Mouse (Mus musculus): ENCODE data around the gene Tppp3.

The Tppp3 gene

DNA sequence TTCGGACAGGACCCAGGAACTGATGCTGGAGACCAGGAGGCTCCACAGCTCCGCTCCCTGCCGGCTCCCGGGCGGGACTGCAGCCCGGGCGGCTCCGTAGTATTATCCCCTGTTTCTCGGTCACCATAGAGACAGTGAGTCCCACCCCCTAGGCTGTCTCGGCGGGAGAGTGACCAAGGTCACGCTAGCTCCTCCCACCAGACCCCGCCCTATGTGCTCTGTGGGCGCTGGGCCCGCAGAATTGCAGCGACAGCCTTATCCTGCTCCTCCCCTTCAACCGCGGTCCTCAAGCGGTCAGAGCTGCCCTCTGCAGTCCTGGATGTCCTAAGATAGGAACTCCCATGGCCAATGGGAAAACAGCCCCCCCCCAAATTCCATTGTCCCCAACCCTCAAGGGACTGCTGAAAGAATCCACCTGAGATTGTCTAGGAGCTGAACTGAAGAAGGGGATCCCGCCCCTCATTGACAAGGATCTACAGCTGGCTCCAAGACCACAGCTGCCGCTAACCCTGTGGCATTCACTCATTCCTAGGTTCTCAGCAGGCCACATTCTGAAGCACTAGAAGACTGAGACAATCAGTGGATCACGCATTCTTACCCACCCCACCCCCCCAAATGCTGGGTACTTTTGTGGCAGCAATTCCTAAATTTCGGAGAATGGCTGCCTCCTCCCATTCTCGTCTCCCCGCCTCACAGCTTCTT is at the start of gene Tppp3:
Tppp3 (minus strand) TSS at position 213 of the 702 bp plus-strand sequence.
- DNase-seq (ENCODE audit: extremely low read depth, insufficient read length, low spot score), result no peak

DNA sequence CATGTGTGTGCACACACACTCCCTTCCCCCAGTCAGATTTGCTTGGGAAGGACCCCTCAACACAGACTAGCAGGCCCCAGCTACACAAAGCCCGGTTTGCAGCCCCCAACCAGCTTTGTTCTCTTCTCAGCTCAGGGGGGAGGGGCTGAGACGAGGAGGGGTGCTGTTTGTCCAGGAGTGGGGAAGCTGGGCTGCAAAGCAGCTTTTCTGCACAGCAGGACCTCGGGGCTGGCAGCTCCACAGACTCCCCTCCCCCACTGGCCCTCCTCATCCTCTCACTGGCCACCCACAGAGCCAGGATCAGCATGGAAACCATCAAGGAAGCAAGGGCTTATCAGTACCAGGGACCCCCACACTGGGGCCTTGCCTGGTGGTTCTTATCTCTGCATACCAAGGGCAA is 49.7 kb upstream of the Tppp3 start:
- no peak for DNase-seq (ENCODE audit: extremely low read depth, insufficient read length, low spot score)

DNA sequence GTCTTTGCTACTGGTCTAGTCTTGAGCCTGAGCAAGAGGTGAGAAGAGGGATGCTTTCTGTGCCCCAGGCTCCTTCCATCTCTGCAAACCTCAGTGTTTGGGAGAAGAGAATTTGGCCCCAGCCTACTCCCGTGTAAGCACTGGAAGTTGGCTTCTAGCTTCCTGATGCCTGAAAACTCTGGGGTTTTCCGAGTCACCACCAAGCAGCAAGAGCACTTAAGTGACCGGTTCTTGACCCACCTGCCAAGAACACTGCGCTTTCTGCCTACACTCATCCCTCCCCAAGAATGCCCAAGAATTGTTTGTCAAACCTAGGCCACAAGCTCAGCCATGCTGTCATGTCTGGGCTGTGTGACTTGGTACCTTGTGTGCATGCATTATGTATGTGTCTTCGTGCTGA is 49.2 kb upstream of the Tppp3 start:
- DNase-seq (ENCODE audit: extremely low read depth, insufficient read length, low spot score), result no peak

DNA sequence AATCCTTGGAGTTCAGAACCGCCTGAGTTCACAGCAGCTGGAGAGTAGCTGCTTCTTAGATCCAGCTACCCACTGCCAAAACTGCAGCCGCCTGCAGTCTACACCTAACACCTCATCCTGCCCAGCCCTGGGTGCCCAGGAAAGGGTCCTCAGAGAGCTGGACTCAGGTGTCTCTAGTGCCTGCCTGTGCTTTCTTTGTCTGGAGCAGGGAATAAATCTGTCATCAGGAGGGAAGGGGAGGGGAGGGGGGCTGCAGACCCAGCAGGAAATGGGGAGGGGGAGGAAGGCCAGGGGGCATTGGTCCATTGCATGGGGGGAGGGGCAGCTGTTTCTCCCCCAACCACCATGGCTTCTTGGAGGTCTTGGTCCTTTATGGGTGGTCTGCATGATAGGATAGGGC is 48.3 kb upstream of the Tppp3 start:
- DNase-seq (ENCODE audit: extremely low read depth, insufficient read length, low spot score), result no peak

DNA sequence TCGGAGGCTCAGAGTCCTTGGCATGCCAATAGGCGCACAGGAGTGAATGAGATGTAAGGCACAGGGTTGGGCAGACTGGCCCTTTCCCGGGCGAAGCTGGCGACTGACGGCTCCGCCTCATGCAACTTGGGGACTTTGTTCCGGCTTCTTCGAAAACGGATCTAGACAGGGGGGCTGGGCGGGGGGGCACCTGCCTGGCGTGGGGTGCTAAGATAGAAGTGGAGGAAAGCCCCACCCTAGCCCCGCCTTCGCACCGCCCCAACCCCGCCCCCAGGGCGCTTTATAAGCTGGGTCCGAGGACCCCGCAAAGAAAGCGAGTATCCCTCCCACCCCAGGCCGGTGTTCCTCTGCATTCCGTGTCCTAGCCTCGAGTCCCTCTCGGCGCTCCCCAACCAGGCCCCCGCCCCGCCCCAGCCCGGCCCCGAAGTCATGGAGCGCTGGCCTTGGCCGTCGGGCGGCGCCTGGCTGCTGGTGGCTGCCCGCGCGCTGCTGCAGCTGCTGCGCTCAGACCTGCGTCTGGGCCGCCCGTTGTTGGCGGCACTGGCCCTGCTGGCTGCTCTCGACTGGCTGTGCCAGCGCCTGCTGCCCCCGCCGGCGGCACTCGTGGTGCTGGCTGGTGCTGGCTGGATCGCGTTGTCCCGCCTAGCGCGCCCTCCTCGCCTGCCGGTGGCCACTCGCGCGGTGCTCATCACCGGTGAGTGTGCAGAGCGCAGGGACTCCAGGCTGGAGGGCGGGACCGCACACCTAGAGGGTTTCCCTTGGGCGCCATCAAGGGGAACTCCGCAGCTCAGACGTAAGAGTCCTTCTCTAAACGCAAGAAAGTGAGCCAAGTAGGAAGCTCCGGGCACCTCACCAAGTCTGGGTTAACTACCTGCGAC is 47.3 kb upstream of the Tppp3 start, which contains the start of gene Hsd11b2:
Hsd11b2 (plus strand) TSS at position 320 of the 878 bp plus-strand sequence.
- no peak for DNase-seq (ENCODE audit: extremely low read depth, insufficient read length, low spot score)

DNA sequence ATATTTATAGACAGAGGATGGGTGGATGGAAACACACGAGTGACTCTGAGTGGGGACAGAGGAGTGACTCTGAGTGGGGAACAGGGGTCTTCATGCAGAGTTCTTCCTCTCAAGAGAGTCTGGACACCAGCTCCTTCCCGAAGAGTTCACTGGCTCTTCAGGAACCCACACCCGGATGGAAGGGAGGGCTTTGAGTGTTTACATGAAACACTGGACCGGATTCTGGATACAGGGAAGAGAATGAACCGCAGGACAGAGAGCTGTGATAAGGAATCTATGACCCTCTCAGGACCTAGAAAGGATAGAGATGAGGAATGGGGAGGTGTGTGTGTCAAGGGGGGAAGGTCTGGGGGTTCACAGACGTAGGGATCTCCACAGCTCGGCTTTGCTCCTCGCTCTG is 46.0 kb upstream of the Tppp3 start:
- no peak for DNase-seq (ENCODE audit: extremely low read depth, insufficient read length, low spot score)

DNA sequence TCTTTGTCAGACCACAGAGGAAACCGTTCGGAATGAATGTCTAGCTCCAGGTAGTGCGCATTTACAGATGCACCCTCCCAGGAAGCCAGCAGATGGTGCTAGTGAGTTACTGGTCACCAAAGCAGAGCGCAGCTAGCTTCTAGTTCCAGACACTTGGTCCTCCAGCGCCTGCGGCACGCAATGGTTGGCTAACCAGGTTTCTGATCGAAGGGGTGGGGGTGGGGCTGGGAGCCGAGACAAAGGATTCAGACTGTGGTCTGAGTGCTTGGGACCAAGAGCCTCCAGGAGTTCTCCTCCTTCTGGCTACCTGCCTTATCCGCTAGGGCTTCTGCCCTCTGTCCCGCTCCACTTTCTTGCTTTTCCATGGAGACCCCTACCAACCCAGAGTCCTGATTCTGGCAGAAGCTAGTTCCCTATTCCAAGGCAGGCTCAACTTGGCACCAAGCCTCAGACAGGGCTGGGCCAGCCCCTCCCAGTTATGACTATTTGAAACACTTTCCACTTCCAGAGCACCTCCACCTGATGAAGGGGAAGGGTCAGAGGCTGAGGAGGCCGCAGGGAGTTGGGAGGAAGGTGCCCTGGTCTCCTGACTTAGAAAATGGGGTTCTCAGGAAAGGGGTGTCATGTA is 44.8 kb upstream of the Tppp3 start:
- DNase-seq (ENCODE audit: extremely low read depth, insufficient read length, low spot score), result peak; percentile 51

DNA sequence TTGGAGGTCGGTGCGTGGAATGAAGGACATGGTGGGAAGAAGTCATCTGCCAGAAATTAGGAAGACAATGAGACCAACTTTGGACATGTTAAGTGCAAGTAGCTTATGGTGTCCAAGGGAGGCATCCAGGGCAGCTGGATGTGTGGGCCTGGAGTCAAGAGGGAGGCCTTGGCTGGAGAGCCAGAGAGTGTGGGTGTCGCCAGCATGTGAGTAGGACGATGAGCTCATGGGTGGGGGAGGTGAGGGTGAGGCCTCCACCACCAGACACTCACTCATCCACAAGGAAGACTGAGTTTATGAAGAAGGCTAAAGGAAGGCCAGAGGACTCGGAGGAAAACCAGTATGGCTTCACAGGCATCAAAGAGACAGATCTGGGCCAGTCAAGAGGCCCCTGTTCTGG is 43.3 kb upstream of the Tppp3 start:
- peak; percentile 34 for DNase-seq (ENCODE audit: extremely low read depth, insufficient read length, low spot score)

DNA sequence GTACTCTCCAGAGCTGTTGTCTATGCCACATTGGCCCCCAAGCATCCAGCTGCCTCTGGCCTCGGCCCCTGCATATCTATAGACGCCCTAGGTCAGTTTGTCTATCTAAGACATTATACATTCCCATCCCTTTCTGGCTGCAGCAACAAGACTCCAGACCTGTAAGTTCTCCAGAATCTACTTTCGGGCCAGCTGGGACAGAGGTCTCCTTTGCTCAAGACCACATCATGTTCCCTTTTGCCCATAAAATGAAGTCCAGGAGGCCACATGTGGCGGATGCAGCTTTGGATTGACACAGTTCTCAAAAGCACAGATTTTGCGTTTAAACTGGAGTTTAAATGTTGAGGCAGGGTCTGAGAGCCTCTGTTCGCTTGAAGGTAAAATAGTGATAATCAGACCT is 42.9 kb upstream of the Tppp3 start:
- DNase-seq (ENCODE audit: extremely low read depth, insufficient read length, low spot score), result no peak

DNA sequence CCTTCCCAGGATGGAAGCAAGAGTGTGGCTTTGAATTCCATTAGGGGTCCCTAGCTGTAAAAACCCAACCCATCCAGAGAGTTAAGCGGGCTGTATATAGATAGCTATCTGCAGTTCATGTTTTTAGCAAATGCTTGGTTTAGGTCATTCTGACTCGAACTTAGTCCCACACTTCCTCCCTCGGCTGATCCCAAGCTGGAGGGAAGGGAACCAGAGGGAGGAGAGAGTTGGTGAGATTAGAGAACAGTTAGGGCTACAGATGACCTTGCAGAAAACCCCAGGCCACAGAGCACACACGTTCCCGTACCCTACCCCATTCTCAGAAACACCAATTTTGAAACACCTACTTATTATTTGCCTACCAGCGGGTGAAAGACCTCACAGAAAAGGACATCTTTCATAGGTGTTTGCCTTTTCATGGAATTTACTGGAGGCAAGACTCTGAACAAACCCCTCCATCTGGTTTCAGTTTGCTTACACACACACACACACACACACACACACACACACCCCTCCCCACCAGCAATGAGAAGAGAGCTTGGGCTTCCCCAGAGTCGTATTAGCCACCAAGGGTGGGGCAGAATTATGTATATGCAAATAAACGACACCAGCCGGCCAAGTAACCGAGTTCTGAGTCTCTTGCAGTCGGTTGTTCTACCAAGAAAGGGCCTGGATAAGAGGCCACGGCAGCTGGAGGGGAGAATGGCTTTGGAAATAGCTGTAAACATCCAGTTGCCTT is 38.8 kb upstream of the Tppp3 start:
- no peak for DNase-seq (ENCODE audit: extremely low read depth, insufficient read length, low spot score)

DNA sequence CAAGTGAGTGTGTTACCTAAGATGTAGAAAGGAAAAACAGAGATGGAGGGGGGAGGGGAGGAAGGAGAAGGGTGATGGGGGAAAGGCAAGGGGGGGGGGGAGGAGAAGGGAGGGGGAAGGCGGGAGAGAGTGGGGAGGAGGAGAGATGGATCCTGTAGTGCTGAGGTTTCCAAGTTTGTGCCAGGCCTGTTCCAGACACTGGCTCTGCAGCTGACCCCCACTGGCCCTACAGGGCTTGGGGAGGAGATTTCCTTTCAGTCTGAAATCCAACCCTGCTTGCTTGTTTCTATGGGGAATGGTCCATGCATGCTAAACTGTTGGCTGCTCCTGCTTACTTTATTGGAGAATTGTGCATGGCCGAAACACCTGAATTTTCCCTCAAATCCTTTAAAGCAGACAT is 37.4 kb upstream of the Tppp3 start:
- no peak for DNase-seq (ENCODE audit: extremely low read depth, insufficient read length, low spot score)

DNA sequence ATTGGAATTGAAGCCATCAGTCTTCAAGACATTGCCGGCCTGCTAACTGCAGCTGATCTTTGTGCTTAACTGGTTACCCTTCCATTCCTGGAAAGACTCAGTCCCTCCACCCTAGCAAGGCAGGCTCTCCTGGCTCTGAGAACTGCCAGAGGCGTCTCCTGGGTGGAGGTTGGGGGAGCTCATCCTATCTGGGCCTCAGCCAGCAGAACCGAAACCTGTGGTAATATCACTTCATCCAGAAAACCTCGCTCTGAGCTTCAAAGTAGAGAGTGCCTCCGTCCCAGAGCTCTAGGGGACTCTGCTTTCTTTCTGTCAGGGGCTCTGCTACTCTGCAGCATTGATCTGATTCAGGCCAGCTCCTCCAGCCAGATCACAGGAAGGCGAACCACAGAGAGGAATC is 35.7 kb upstream of the Tppp3 start:
- DNase-seq (ENCODE audit: extremely low read depth, insufficient read length, low spot score), result no peak

DNA sequence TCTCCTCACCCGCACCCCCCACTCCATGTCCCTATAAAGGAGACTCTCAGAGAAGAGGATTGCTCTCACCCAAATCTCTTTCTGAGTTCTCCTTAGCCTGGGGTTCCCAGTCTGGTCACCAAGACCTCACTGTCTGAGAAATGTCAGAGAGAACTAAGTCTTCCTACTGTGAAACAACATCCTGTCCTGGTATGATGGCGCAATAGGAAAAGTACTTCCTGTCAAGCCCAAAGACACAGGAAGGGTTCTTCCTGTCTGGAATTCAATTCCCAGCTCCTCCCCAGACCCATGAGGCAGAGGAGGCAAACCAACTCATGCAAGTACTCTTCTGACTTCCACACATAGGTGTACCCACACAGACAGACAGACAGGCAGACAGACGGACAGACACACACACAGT is 33.3 kb upstream of the Tppp3 start:
- DNase-seq (ENCODE audit: extremely low read depth, insufficient read length, low spot score), result no peak

DNA sequence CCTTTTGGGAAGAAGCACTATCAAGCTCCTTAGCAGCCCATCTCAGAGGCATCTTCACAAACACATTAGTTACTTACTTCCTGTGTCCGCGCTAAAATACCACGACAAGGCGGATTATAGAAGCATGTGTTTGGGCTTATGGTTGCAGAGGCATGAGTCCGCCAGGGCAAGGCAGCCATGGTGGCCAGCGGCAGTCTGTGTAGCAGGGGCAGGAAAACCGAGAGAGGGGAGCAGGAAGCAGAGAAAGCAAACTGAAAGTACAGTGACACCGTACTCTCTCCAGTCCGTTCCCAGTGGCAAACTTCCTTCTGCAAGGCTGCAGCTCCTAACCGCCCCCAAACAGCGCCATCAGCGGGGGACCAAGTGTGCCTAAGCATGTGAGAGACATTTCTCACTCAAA is 28.5 kb upstream of the Tppp3 start:
- no peak for DNase-seq (ENCODE audit: extremely low read depth, insufficient read length, low spot score)

DNA sequence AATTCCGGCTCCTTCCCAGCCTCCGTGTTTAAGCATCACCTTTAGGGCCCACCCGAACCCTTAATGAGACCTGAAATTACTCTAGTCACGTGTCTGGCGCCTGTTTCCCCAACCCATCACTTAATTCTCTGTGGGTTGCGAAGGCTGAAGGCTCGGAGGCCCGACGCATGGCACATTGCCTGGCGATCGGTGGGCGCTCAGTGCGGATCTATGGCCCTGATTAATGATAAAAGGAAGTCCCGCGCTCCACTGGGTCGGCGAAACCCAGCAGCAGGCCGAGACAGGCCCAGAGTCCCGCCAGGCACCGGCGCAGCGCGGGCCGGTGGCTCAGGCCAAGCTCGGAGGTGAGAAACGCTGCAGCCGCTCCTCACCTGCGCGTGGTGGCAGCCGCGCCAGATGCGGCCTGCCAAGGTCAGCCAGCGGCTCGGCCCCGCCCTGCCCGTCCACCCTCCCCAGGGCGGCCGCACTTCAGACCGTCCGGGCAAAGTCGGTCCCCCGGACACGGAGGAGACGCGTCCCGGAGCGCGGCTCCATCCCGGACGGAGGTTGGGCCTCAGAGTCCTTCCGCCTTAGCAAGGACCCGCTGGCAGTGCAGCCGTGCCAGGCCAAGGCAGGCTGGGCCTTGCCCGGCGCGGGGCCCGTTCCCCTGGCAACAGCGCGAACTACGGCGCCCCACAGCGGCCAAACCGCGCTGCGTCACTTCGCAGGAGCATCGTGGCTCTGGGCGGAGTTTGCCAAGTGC is 25.3 kb upstream of the Tppp3 start, which contains the start of gene Zdhhc1:
Zdhhc1 (minus strand) TSS at position 464 of the 742 bp plus-strand sequence.
- DNase-seq (ENCODE audit: extremely low read depth, insufficient read length, low spot score), result peak; percentile 92

DNA sequence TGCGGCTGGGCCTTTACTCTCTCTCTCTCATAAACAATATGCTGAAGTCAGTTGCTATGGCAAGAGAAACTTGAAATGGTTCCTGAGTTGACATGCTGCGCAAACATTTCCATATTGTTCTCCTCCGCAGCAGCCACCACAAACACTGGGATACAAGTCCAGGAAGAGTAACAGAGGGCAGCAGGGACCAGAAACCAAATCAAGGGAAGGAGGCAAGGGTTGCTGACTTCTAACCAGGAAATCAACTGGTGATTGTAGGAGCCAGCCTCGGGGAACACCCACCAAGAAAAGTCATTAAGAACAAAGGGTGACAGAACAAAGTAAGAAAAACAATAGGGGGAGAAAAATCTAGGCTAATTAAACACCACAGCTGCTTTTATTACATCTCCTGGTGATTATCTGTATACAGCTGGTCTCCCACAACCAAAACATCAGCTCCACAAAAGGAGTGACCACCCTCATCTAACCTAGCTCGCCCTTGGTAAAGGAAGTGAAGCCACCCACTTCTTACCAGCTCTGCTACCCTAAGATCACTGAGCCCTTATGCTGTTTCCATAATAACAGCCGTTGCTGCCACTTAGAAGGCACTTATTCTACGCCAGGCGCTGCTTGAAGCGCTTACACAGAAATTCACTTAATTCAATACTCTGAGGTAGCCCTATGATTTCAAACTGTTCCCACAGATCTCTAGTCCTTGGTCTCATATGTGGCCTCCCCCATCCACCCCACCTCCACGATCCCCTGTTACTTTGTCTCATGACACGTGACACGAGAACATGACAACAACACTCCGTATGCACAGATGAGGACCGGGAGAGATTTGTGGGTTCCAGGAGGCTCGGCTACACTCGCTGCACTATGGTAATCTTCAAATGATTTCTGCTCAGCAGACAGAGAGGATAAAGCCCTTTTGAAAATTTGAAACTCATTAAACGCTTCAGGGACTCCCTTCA is 24.3 kb upstream of the Tppp3 start:
- no peak for DNase-seq (ENCODE audit: extremely low read depth, insufficient read length, low spot score)

DNA sequence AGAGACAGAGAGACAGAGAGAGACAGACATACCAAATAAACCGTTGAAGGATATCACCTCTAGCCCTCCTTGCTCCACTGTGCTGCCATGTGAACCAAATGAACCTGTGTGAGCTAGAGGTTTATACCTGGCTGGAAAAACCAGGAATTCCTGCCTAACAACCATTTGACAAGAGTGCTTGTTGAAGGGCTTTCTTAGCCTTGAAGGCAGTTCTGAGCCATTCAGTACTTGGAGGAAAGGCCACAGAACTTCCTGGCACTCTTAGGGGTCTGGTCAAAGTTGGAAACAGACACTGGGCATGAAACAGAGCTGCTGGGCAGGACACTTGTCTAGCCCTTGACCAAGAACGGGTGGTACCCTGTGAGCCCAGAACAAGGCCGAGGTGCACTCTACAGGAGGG is 23.2 kb upstream of the Tppp3 start:
- no peak for DNase-seq (ENCODE audit: extremely low read depth, insufficient read length, low spot score)

DNA sequence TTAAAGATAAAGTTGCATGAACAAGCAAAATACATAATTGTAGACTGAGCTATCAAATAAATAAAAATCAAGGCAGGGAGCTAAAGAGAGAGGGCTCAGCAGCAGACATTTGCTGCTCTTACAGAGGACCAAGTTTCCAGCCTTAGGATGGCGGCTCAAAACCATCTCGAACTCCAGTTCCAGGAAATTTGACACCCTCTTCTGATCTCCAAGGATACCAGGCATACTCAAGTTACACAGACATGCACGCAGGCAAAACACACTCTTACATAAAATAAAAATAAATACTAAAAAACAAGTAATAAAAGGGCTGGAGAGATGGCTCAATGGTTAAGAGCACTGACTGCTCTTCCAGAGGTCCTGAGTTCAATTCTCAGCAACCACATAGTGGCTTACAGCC is 22.2 kb upstream of the Tppp3 start:
- no peak for DNase-seq (ENCODE audit: extremely low read depth, insufficient read length, low spot score)

DNA sequence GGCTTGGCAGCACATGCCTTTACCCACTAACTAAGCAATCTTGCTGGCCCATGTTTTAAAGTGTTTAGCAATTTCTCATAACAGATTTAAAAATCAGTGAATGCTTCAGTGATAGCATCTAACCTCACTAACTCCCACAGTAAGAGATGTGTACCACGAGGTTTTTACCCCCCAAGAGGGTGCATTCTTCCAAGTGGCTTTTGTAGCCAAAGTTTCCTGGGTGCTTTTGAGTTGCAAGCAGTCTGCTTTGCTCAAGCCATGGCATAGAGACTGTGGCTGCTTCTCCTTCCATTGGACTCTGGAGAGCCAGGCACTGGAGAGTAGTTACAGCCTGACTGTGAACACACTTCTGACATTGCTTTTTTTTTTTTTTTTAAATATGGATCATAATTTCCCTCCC is 18.0 kb upstream of the Tppp3 start:
- DNase-seq (ENCODE audit: extremely low read depth, insufficient read length, low spot score), result no peak
